Mouse (Mus musculus) granulocyte monocyte progenitor cell, adult 5-6 weeks (primary cell): Measurements from ENCODE around the gene Trim41. TPM values are rescaled to one million over a fixed set of nuclear protein-coding genes. Genes with fewer than 3 reads are reported as not detected.

Experiments used
- ATAC-seq: replicated peaks from 2 replicates; pipeline ENCODE4 v1.8.0; 2016; ENCODE audit warnings: mild to moderate bottlenecking, moderate TSS enrichment, inconsistent platforms; ENCODE audit not compliant: poor library complexity, severe bottlenecking
- total RNA-seq, 2 experiments: library from RNA; stranded (forward) in 1 of 2; stranded (reverse) in 1 of 2; fragments of 200-712, 200-1000 nt in 1 of 2; fragments of >200 nt in 1 of 2; fragmentation: Nextera tagmentation in 1 of 2; gene quantifications; 2 replicates each; pipeline ENCODE4 v1.2.3; 2014 to 2017

Trim41 gene
- total RNA-seq, 2 experiments from 2014 or later = 24.2 to 39.4 TPM

DNA sequence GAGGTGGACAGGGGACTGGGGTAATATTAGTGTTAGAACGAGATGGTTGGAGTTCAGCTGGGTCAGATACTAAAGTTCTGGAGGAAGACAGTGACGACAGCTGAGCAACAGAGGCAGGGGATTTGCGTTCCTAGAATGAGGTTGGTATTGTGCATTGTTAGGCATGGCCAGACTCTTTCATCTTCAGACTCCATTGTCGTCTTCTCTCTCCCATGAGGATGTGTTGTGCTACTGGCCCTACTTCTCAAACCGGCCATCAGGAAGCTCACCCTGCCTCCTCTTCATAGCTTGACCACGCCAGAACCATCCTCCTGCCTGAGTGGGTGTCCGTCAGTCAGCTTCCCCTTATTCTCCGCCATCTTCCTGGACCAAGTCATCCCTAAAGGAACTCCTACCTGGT lies 58.1 kb downstream of the Trim41 start:
- ATAC-seq = no peak

Other genes starting within 250 kb of the Trim41 start
- 2,229 and 2,435 TPM in 2 replicates for gene Rack1, start 17.0 kb downstream of the Trim41 start, total RNA-seq (2014; fragmentation: Nextera tagmentation)
- 1,577 and 1,773 TPM in 2 replicates for gene Rack1, start 17.0 kb downstream of the Trim41 start, total RNA-seq (2017)
- gene Trim7, start 8.8 kb upstream of the Trim41 start, total RNA-seq (2014; fragmentation: Nextera tagmentation) = not detected in 2 replicates
- 0.30 and 0.41 TPM in 2 replicates for gene Trim7, start 8.8 kb upstream of the Trim41 start, total RNA-seq (2017)
- 2.9 and 10.5 TPM in 2 replicates for gene Gm12184, start 9.3 kb upstream of the Trim41 start, total RNA-seq (2014; fragmentation: Nextera tagmentation)
- gene Gm12184, start 9.3 kb upstream of the Trim41 start, total RNA-seq (2017) = 14.2 and 35.9 TPM in 2 replicates
- gene Irgm1, start 54.3 kb upstream of the Trim41 start, total RNA-seq (2014; fragmentation: Nextera tagmentation) = 27.7 and 45.0 TPM in 2 replicates
- 22.1 and 23.6 TPM in 2 replicates for gene Irgm1, start 54.3 kb upstream of the Trim41 start, total RNA-seq (2017)
- gene Gm5431, start 84.9 kb upstream of the Trim41 start, total RNA-seq (2014; fragmentation: Nextera tagmentation) = 0.58 and 1.2 TPM in 2 replicates
- 0.22 and 1.3 TPM in 2 replicates for gene Gm5431, start 84.9 kb upstream of the Trim41 start, total RNA-seq (2017)
- 14.0 and 21.4 TPM in 2 replicates for gene Psme2b, start 128.8 kb upstream of the Trim41 start, total RNA-seq (2014; fragmentation: Nextera tagmentation)
- 10.3 and 18.7 TPM in 2 replicates for gene Psme2b, start 128.8 kb upstream of the Trim41 start, total RNA-seq (2017)
- gene Olfr56, start 161.5 kb upstream of the Trim41 start, total RNA-seq (2014; fragmentation: Nextera tagmentation) = 1.7 TPM in 1 of 2 replicates, not detected in the other
- gene Olfr56, start 161.5 kb upstream of the Trim41 start, total RNA-seq (2017) = 2.1 and 2.5 TPM in 2 replicates
- gene 9930111J21Rik1, start 162.0 kb upstream of the Trim41 start, total RNA-seq (2014; fragmentation: Nextera tagmentation) = 13.1 and 13.3 TPM in 2 replicates
- 7.3 and 17.1 TPM in 2 replicates for gene 9930111J21Rik1, start 162.0 kb upstream of the Trim41 start, total RNA-seq (2017)
- not detected in 2 replicates for gene Gm12185, start 174.9 kb upstream of the Trim41 start, total RNA-seq (2014; fragmentation: Nextera tagmentation)
- gene Gm12185, start 174.9 kb upstream of the Trim41 start, total RNA-seq (2017) = 0.43 TPM in 1 of 2 replicates, not detected in the other
- 2.3 TPM in 1 of 2 replicates, not detected in the other for gene Tgtp1, start 176.8 kb upstream of the Trim41 start, total RNA-seq (2014; fragmentation: Nextera tagmentation)
- 2.2 and 7.1 TPM in 2 replicates for gene Tgtp1, start 176.8 kb upstream of the Trim41 start, total RNA-seq (2017)
- gene 9930111J21Rik2, start 233.9 kb upstream of the Trim41 start, total RNA-seq (2014; fragmentation: Nextera tagmentation) = 40.1 and 45.9 TPM in 2 replicates
- 29.3 and 35.2 TPM in 2 replicates for gene 9930111J21Rik2, start 233.9 kb upstream of the Trim41 start, total RNA-seq (2017)
- 6.8 and 8.9 TPM in 2 replicates for gene Tgtp2, start 246.9 kb upstream of the Trim41 start, total RNA-seq (2014; fragmentation: Nextera tagmentation)
- 27.9 and 40.5 TPM in 2 replicates for gene Tgtp2, start 246.9 kb upstream of the Trim41 start, total RNA-seq (2017)